Mouse (Mus musculus) C2C12 (cell line): ENCODE measurements around the gene Olfr592. TPM values are rescaled to one million over a fixed set of nuclear protein-coding genes. Genes with fewer than 3 reads are reported as not detected.
"Not testable (repeated sequence)": the region's sequence is repeated elsewhere in the genome, so short reads cannot be mapped to it uniquely, and the experiment has no call there.

Source experiments
- H3K27me3 ChIP-seq: one replicate; pipeline ENCODE4 v1.6.1; 2011; ENCODE audit not compliant: control insufficient read depth, insufficient read depth, insufficient read length
- H3K36me3 ChIP-seq: one replicate; pipeline ENCODE4 v1.6.1; 2011; ENCODE audit not compliant: control insufficient read depth, insufficient read depth
- H3K4me3 ChIP-seq: one replicate; pipeline ENCODE4 v1.5.1; 2011; ENCODE audit warnings: mild to moderate bottlenecking, control low read depth; ENCODE audit not compliant: poor library complexity, insufficient read depth, severe bottlenecking
- H3K79me2 ChIP-seq: one replicate; pipeline ENCODE4 v1.6.1; 2011; ENCODE audit not compliant: control insufficient read depth, insufficient read depth
- H3K79me3 ChIP-seq: one replicate; pipeline ENCODE4 v1.6.1; 2011; ENCODE audit warnings: low read depth, control low read depth
- H3ac ChIP-seq: one replicate; pipeline ENCODE3; 2011; ENCODE audit warnings: low read depth; ENCODE audit not compliant: control insufficient read depth, insufficient read length
- CEBPB ChIP-seq: IDR thresholded peaks from one replicate; pipeline ENCODE4 v1.6.1; 2011; ENCODE audit warnings: low read depth, mild to moderate bottlenecking, control low read depth, moderate library complexity
- CTCF ChIP-seq: IDR thresholded peaks from one replicate; pipeline ENCODE4 v1.5.1; 2011; ENCODE audit not compliant: control insufficient read depth, insufficient read depth, insufficient read length
- FOSL1 ChIP-seq: IDR thresholded peaks from one replicate; pipeline ENCODE4 v1.8.0; 2011; ENCODE audit warnings: mild to moderate bottlenecking, low read length; ENCODE audit not compliant: poor library complexity, insufficient read depth, severe bottlenecking
- MAX ChIP-seq: IDR thresholded peaks from one replicate; pipeline ENCODE4 v1.6.1; 2011; ENCODE audit warnings: mild to moderate bottlenecking, control low read depth
- MYOD1 ChIP-seq: IDR thresholded peaks from one replicate; pipeline ENCODE4 v1.6.1; 2011; ENCODE audit warnings: low read depth; ENCODE audit not compliant: control insufficient read depth, insufficient read length
- MYOG ChIP-seq: IDR thresholded peaks from one replicate; pipeline ENCODE4 v1.6.1; 2011; ENCODE audit not compliant: control insufficient read depth, insufficient read length; ENCODE audit errors: extremely low read depth
- USF1 ChIP-seq: IDR thresholded peaks from one replicate; pipeline ENCODE4 v1.6.1; 2011; ENCODE audit warnings: low read depth, mild to moderate bottlenecking, control low read depth, moderate library complexity
- long read RNA-seq, 2 experiments: library from polyadenylated mRNA; unstranded; transcript quantifications; one replicate each; pipeline ENCODE4 v2.0.0; 2019 to 2020
- polyA plus RNA-seq: library from polyadenylated mRNA; unstranded; fragments of >200 nt; fragmentation: generic; extraction: Trizol; gene quantifications from one replicate; pipeline ENCODE4 v1.2.1, GENCODE M21; 2012; ENCODE audit warnings: missing spikeins

Gene Olfr592
- polyA plus RNA-seq = not detected
- long read RNA-seq, experiment 1 = 0 reads
- long read RNA-seq, experiment 2 = 0 reads

GRCm38 (mm10) chr7:103184503-103184902 lies at the start of gene Olfr592:
Olfr592 (plus strand) TSS chr7:103184803.
- H3K4me3 ChIP-seq, H3K27me3 ChIP-seq, H3K79me3 ChIP-seq, H3K36me3 ChIP-seq, H3ac ChIP-seq, H3K79me2 ChIP-seq: not testable (repeated sequence)

GRCm38 (mm10) chr7:103140579-103140978 lies 44.0 kb upstream of the Olfr592 start, which contains the start of gene Olfr588-ps1:
Olfr588-ps1 (plus strand) TSS chr7:103140879.
- no peak within 1 kb of the TSS for H3ac ChIP-seq
- H3K27me3 ChIP-seq = no peaks in the 10 kb centered on the region
- H3K79me3 ChIP-seq = no peaks in the 10 kb centered on the region
- TF ChIP-seq USF1 (no peak), CEBPB (no peak), CTCF (no peak), MYOG (no peak), MYOD1 (no peak), MAX (no peak), FOSL1 (no peak)
- no peaks in the 10 kb centered on the region for H3K36me3 ChIP-seq
- no peak within 1 kb of the TSS for H3K4me3 ChIP-seq
- no peaks in the 10 kb centered on the region for H3K79me2 ChIP-seq

GRCm38 (mm10) chr7:103156256-103156655 lies 28.3 kb upstream of the Olfr592 start, which contains the start of gene Olfr589:
Olfr589 (minus strand) TSS chr7:103156356.
- Histone ChIP-seq H3K79me3 (no peaks in the 10 kb centered on the region), H3K4me3 (no peak within 1 kb of the TSS), H3K36me3 (no peaks in the 10 kb centered on the region), H3K27me3 (no peaks in the 10 kb centered on the region), H3K79me2 (no peaks in the 10 kb centered on the region), H3ac (no peak within 1 kb of the TSS)
- no peak for TF ChIP-seq MAX
- no peak for TF ChIP-seq CEBPB
- TF ChIP-seq MYOD1 = no peak
- TF ChIP-seq CTCF = no peak
- no peak for TF ChIP-seq USF1
- TF ChIP-seq FOSL1 = no peak
- no peak for TF ChIP-seq MYOG

GRCm38 (mm10) chr7:103169697-103170096 lies 14.9 kb upstream of the Olfr592 start:
- TF ChIP-seq FOSL1 = no peak
- TF ChIP-seq USF1 = no peak
- TF ChIP-seq CTCF = no peak
- no peak for TF ChIP-seq CEBPB
- TF ChIP-seq MAX = no peak
- no peak for TF ChIP-seq MYOG
- TF ChIP-seq MYOD1 = no peak
- H3ac ChIP-seq = no peak overlapping the region

GRCm38 (mm10) chr7:103178240-103178639 lies 6.4 kb upstream of the Olfr592 start, which contains the start of gene Olfr591:
Olfr591 (minus strand) TSS chr7:103178340.
- Histone ChIP-seq H3K79me3 (no peaks in the 10 kb centered on the region), H3K79me2 (no peaks in the 10 kb centered on the region), H3K4me3 (no peak within 1 kb of the TSS), H3ac (no peak within 1 kb of the TSS), H3K27me3 (no peaks in the 10 kb centered on the region), H3K36me3 (no peaks in the 10 kb centered on the region)
- TF ChIP-seq MAX (no peak), MYOD1 (no peak), USF1 (no peak), FOSL1 (no peak), CTCF (no peak), MYOG (no peak), CEBPB (no peak)

More at GRCm38 (mm10) chr7:103169697-103170096, 14.9 kb upstream of the Olfr592 start:
- no peak overlapping the region for H3K4me3 ChIP-seq
- no peaks in the 10 kb centered on the region for H3K27me3 ChIP-seq
- no peaks in the 10 kb centered on the region for H3K79me2 ChIP-seq
- no peaks in the 10 kb centered on the region for H3K36me3 ChIP-seq
- H3K79me3 ChIP-seq = no peaks in the 10 kb centered on the region

GRCm38 (mm10) chr7:103211562-103211961 lies 27.0 kb downstream of the Olfr592 start, which contains the start of gene Olfr593:
Olfr593 (plus strand) TSS chr7:103211862.
- Histone ChIP-seq H3K27me3 (no peaks in the 10 kb centered on the region), H3ac (no peak within 1 kb of the TSS), H3K4me3 (no peak within 1 kb of the TSS), H3K36me3 (no peaks in the 10 kb centered on the region), H3K79me2 (no peaks in the 10 kb centered on the region), H3K79me3 (no peaks in the 10 kb centered on the region)
- TF ChIP-seq FOSL1 (no peak), CEBPB (no peak), CTCF (no peak), USF1 (no peak), MYOG (no peak), MAX (no peak), MYOD1 (no peak)

- H3K79me2 ChIP-seq, H3K36me3 ChIP-seq, H3ac ChIP-seq, H3K79me3 ChIP-seq, H3K4me3 ChIP-seq, H3K27me3 ChIP-seq: not testable (repeated sequence)
Observed at GRCm38 (mm10) chr7:103212050-103212449, 27.4 kb downstream of the Olfr592 start.
